Comparison of ENCODE assay signal across 8 mouse cellular contexts in the genomic region with DNA sequence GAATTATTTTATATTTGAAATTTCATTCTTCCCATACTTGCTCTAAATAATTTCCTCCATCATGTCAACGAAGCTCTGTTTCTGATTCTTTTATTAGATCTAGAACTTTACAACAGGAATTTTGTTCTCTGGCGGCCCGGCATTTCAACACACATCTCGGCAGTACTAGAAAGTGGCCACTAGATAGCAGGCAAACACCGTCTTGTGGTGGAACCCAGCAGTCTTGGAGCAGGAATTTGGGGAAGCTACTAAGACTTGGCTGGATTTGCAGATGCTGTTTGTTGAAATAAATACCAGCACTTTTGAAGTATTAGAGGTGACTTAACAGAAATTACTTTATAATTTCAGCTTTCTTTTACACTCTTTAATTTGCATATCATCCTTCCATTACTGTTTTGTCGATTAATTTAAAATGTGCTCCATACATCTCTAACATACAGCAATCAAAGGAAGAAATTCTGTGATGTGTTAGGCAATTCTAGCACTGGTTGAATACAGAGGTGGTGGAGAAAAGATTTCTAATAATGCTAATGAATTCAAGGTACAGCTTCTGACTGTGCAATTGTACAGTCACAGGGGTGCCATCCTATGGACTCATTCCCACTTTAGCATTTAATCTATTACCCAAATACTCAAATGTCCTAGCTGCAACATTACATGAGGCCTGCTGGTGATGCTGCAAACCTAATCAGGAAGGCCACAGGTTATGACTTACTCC.
DNase-seq lines count a peak whose midpoint lies in the region; ATAC-seq and TF ChIP-seq lines count a peak whose summit lies in the region.

No protein-coding gene starts in this region.

- TF ChIP-seq POLR2A in liver, adult 2 months (IDR thresholded peaks at IDR 0.05; ENCODE audit: extremely low read depth, insufficient read depth, low read length): no peak
- no peak for TF ChIP-seq POLR2A in cerebellum, adult 2 months (IDR thresholded peaks at IDR 0.05; ENCODE audit: borderline replicate concordance, insufficient read depth, low read length)

- no peaks in the 10 kb centered on the region for H3K79me2 ChIP-seq in liver, adult 2 months (ENCODE audit: control insufficient read depth, insufficient read depth, low read length)

- H3K27ac ChIP-seq in liver, adult 2 months (replicated peaks; ENCODE audit: insufficient read depth, low read depth, low read length): no peak overlapping the region
- H3K27ac ChIP-seq in liver, embryonic 11.5 days (ENCODE audit: low read depth, low read length): no peak overlapping the region
- no peak overlapping the region for H3K27ac ChIP-seq in cerebellum, adult 2 months (ENCODE audit: insufficient read depth, low read length)

- H3K9ac ChIP-seq in liver, adult 2 months (ENCODE audit: low read depth, low read length): no peak overlapping the region
- H3K9ac ChIP-seq in liver, embryonic 11.5 days (ENCODE audit: low read depth, low read length): no peak overlapping the region

- TF ChIP-seq CTCF in liver, adult 2 months (IDR thresholded peaks at IDR 0.05; ENCODE audit: low read depth, low read length): peak; percentile 53
- peak; percentile 83 for TF ChIP-seq CTCF in cerebellum, adult 2 months (IDR thresholded peaks at IDR 0.05; ENCODE audit: borderline replicate concordance, insufficient read depth, low read depth, low read length)

- ATAC-seq in liver, embryonic 11.5 days (replicated peaks; ENCODE audit: low FRiP score): no peak
- no peak for ATAC-seq in monocyte, adult 5-6 weeks (replicated peaks; ENCODE audit: insufficient number of reproducible peaks, low FRiP score, low TSS enrichment, poor library complexity, severe bottlenecking)

- no peaks in the 10 kb centered on the region for H3K9me3 ChIP-seq in liver, embryonic 11.5 days (ENCODE audit: control insufficient read depth, low read length)

- 30% methylated on average over 6 of the region's 6 CpGs for WGBS in liver, adult 2 months
- WGBS in liver, embryonic 11.5 days: 26% methylated on average over 6 of the region's 6 CpGs
- 25% methylated on average over 6 of the region's 6 CpGs for WGBS in cerebellum, adult 2 months

- no peaks in the 10 kb centered on the region for H3K27me3 ChIP-seq in liver, adult 2 months (ENCODE audit: control insufficient read depth, insufficient read depth, low read length)
- H3K27me3 ChIP-seq in liver, embryonic 11.5 days (replicated peaks; ENCODE audit: control insufficient read depth, insufficient read depth, low read length): no peaks in the 10 kb centered on the region
- H3K27me3 ChIP-seq in cerebellum, adult 2 months (ENCODE audit: control insufficient read depth, insufficient read depth, low read length): no peaks in the 10 kb centered on the region

- H3K36me3 ChIP-seq in liver, adult 2 months (ENCODE audit: control insufficient read depth, insufficient read depth, low read length): no peaks in the 10 kb centered on the region
- H3K36me3 ChIP-seq in liver, embryonic 11.5 days (ENCODE audit: control insufficient read depth, insufficient read depth, low read length): no peaks in the 10 kb centered on the region

- no peak overlapping the region for H3K4me2 ChIP-seq in liver, embryonic 11.5 days

- H3K4me1 ChIP-seq in liver, adult 2 months (ENCODE audit: control insufficient read depth, insufficient read depth, low read length): no peaks in the 10 kb centered on the region
- H3K4me1 ChIP-seq in liver, embryonic 11.5 days (replicated peaks; ENCODE audit: control insufficient read depth, insufficient read depth, low read length): no peaks in the 10 kb centered on the region
- no peaks in the 10 kb centered on the region for H3K4me1 ChIP-seq in cerebellum, adult 2 months (ENCODE audit: control insufficient read depth, insufficient read depth, low read length)

- DNase-seq in liver, adult 2 months (ENCODE audit: extremely low read depth, low read depth, low spot score): peak; percentile 6
- DNase-seq in liver, embryonic 11.5 days (ENCODE audit: low spot score): no peak
- peak; percentile 41 to 44 for DNase-seq in cerebellum, adult 2 months
- DNase-seq in forelimb bud, embryonic 11.5 days (ENCODE audit: low read depth, low spot score): peak; percentile 49
- peak; percentile 13 to 60 for DNase-seq in kidney, postnatal 36 days
- DNase-seq in lung, postnatal 10 days: peak; percentile 56
- peak; percentile 46 for DNase-seq in right cerebral cortex, postnatal 14 days

- no peak overlapping the region for H3K4me3 ChIP-seq in liver, adult 2 months (ENCODE audit: insufficient read depth, low read depth, low read length)
- H3K4me3 ChIP-seq in liver, embryonic 11.5 days (ENCODE audit: low read depth, low read length): no peak overlapping the region
- no peak overlapping the region for H3K4me3 ChIP-seq in cerebellum, adult 2 months (replicated peaks; ENCODE audit: insufficient read depth, low read depth, low read length)
